Mouse (Mus musculus) heart, embryonic 14.5 days (tissue): ENCODE data around the gene Exoc6b. TPM values are rescaled to one million over a fixed set of nuclear protein-coding genes. Genes with fewer than 3 reads are reported as not detected.

Experiments
- ATAC-seq: fragments of 200-750 bp; cut with Nextera tagmentation; 2 replicates; pipeline ENCODE4 v1.8.0; 2017; ENCODE audit warnings: low read depth, moderate TSS enrichment; ENCODE audit not compliant: insufficient number of reproducible peaks, insufficient read depth, low FRiP score
- H3K27ac ChIP-seq, 2 experiments: fragments of 200-500 bp in 1 of 2; fragments of 300-500 bp in 1 of 2; sonication (generic) in 1 of 2; replicated peaks in 1 of 2; 2 replicates each; pipeline ENCODE4 v1.5.1; 2012 to 2014; ENCODE audit warnings: low read depth in 2 of 2, low read length in 2 of 2, control low read depth in 1 of 2, mild to moderate bottlenecking in 1 of 2, mixed read lengths in 1 of 2; ENCODE audit not compliant: control insufficient read depth in 1 of 2, insufficient read depth in 1 of 2
- H3K27me3 ChIP-seq: fragments of 300-500 bp; sonication (generic); 2 replicates; pipeline ENCODE4 v1.6.1; 2014; ENCODE audit warnings: mild to moderate bottlenecking, low read length, control low read depth; ENCODE audit not compliant: control insufficient read depth, insufficient read depth
- H3K36me3 ChIP-seq: fragments of 300-500 bp; sonication (generic); 2 replicates; pipeline ENCODE4 v1.6.1; 2014; ENCODE audit warnings: mild to moderate bottlenecking, control low read depth, low read length, mixed read lengths; ENCODE audit not compliant: control insufficient read depth, insufficient read depth
- H3K4me1 ChIP-seq, 2 experiments: fragments of 200-500 bp in 1 of 2; fragments of 300-500 bp in 1 of 2; sonication (generic) in 1 of 2; 2 replicates each; pipeline ENCODE4 v1.6.1; 2012 to 2014; ENCODE audit warnings: low read length in 2 of 2, control low read depth in 1 of 2, mixed read lengths in 1 of 2; ENCODE audit not compliant: control insufficient read depth in 2 of 2, insufficient read depth in 2 of 2
- H3K4me2 ChIP-seq: fragments of 300-500 bp; sonication (generic); 2 replicates; pipeline ENCODE4 v1.6.1; 2014; ENCODE audit warnings: mild to moderate bottlenecking, low read length
- H3K4me3 ChIP-seq, 2 experiments: fragments of 200-500 bp in 1 of 2; fragments of 300-500 bp in 1 of 2; sonication (generic) in 1 of 2; 2 replicates each; pipeline ENCODE4 v1.5.1; 2012 to 2014; ENCODE audit warnings: low read length in 2 of 2, mild to moderate bottlenecking in 2 of 2, control low read depth in 1 of 2, low read depth in 1 of 2, moderate library complexity in 1 of 2; ENCODE audit not compliant: control insufficient read depth in 1 of 2, insufficient read depth in 1 of 2
- H3K9ac ChIP-seq: fragments of 300-500 bp; sonication (generic); 2 replicates; pipeline ENCODE4 v1.6.1; 2014; ENCODE audit warnings: mild to moderate bottlenecking, low read length
- H3K9me3 ChIP-seq: fragments of 300-500 bp; sonication (generic); 2 replicates; pipeline ENCODE4 v1.6.1; 2016; ENCODE audit warnings: low read length, control low read depth; ENCODE audit not compliant: control insufficient read depth
- WGBS: fragments of 180-500 bp; shearing (Covaris S2); extraction: QIAGEN DNeasy Blood & Tissue Kit; methylation state at CpG from one replicate; pipeline ENCODE4 v1.1.7; 2014; 5-methylcytosine and 5-hydroxymethylcytosine counted together
- polyA plus RNA-seq: library from polyadenylated mRNA; unstranded; fragments of >200 nt; fragmentation: Nextera tagmentation; extraction: Ambion mirVana; gene quantifications from 2 replicates; pipeline ENCODE4 v1.2.1, GENCODE M21; 2014

The Exoc6b gene
- polyA plus RNA-seq, 1 experiment from 2014 or later: 21.2 TPM

DNA sequence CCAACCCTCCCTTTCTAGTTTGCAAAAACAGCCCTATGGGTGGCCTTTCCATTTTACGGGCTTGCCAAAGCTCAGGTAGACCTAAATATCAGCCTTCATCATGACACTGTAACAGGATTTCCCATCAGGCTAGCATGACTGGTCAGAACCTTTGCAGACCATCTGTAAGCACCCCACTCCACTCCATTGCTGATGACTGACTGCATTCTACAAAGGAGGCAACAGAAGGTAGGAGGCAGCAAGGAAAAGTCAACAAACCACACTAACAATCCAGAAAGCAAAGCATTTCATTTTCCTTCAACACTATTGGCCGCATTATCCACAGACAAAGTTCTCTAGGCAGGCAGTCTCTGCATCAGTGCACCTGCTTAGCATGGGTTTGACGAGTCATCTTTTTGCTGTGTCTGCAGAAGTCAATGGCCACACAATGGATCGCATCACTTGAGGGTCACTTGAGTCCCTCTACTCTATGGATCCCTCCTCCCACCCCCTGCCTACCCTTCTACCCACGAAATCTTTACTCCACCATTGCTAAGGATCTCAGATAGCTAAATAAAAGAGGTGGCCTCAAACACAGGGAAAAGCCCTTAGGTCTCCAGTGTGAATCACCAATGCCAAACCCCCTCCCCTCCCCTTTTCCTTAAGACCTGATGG, 323.0 kb downstream of the Exoc6b start:
- no peak overlapping the region for H3K27ac ChIP-seq
- no peaks in the 10 kb centered on the region for H3K4me1 ChIP-seq
- no peak for ATAC-seq
- H3K9ac ChIP-seq: no peak overlapping the region
- no peaks in the 10 kb centered on the region for H3K27me3 ChIP-seq
- H3K4me2 ChIP-seq: no peak overlapping the region
- 77% methylated on average over 5 of the region's 5 CpGs for WGBS
- no peaks in the 10 kb centered on the region for H3K36me3 ChIP-seq
- no peaks in the 10 kb centered on the region for H3K9me3 ChIP-seq
- no peak overlapping the region for H3K4me3 ChIP-seq

DNA sequence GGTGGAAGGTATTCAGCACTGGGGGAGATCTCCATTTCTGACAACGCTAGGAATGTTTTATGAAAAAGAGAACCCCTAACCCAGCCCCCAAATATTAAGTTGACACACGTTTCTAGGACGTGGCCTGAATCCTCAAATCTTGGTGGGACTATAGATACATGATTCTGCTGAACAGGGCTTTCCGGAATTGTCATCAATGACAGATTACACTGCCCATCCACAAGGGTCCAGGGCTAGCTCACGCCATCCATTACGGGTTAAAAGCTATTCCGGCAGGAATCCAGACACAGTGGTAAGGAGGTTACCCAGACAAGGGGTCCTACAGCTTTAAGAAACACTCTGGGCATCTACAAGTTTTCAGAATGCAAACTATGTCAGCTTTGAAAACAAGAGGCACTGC, 323.7 kb downstream of the Exoc6b start:
- no peaks in the 10 kb centered on the region for H3K4me1 ChIP-seq
- H3K4me3 ChIP-seq: no peak overlapping the region
- no peaks in the 10 kb centered on the region for H3K9me3 ChIP-seq
- 87% methylated on average over 7 of the region's 7 CpGs for WGBS
- no peaks in the 10 kb centered on the region for H3K36me3 ChIP-seq
- no peak for ATAC-seq
- H3K27me3 ChIP-seq: no peaks in the 10 kb centered on the region
- H3K9ac ChIP-seq: no peak overlapping the region
- H3K4me2 ChIP-seq: no peak overlapping the region
- no peak overlapping the region for H3K27ac ChIP-seq

DNA sequence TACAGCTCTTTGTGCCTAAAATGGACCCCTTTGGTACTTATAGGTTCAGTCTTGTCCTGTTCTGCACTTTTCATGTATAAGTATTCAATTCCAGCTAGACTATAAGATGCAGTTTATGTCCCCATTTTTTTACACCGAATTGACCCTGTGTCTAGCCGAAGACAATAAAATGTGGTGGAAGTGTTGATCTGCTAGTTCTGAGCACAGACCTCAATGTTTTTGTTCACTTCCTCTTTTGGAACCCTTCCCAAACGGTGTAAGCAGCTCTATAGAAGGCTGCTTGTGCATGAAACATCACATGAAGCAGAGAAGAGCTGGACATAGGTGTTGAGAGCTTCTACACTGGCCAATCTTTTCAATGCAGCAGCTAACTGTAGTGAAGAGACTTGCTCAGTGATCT, 327.1 kb downstream of the Exoc6b start:
- Histone ChIP-seq H3K27me3 (no peaks in the 10 kb centered on the region), H3K4me1 (no peaks in the 10 kb centered on the region), H3K9ac (no peak overlapping the region), H3K4me3 (no peak overlapping the region), H3K36me3 (no peaks in the 10 kb centered on the region), H3K9me3 (no peaks in the 10 kb centered on the region), H3K27ac (no peak overlapping the region), H3K4me2 (no peak overlapping the region)
- no peak for ATAC-seq
- 61% methylated on average over 3 of the region's 3 CpGs for WGBS

DNA sequence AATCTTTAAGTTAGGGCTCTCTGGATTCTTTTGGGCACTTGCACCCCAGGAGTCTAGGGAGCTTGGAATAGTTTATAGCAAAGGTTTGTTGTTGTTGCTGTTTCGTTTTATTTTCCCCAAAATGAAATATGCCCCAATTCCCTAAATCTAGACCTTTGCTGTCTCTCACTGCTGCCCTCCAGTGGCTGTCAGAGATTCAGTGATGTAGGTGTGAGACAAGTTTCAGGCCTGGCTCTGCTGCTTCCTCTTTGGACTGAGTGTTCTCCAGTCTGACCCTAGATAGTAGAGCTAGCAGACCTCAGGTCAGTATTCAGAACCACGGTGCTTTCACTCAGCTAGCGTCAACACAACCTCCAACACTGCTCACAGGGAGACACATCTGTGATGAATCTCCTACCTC, 332.4 kb downstream of the Exoc6b start:
- ATAC-seq: no peak
- no peak overlapping the region for H3K4me2 ChIP-seq
- no peak overlapping the region for H3K4me3 ChIP-seq
- H3K27me3 ChIP-seq: no peaks in the 10 kb centered on the region
- no peak overlapping the region for H3K27ac ChIP-seq
- H3K9me3 ChIP-seq: no peaks in the 10 kb centered on the region
- H3K4me1 ChIP-seq: no peaks in the 10 kb centered on the region
- WGBS: 51% methylated on average over 3 of the region's 3 CpGs
- no peak overlapping the region for H3K9ac ChIP-seq
- H3K36me3 ChIP-seq: no peaks in the 10 kb centered on the region

DNA sequence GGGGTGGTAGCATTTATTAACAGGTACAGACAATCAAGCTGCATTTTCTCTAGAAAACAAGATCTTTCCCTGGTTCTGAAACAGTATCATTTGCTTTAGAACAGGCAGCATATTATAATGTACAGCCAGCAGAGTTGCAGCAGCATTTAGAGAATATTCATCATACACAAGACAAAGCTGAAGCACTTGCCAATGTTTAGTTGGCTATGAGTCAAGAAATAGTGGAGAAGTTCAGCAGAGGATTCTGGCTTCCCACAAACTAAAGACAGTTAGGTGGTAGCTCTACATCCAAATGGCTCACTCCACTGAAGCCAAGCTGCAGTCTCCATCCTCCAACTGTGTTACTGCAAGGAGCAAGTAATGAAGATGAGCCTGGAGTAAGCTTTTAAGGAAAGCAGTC, 342.4 kb downstream of the Exoc6b start:
- no peaks in the 10 kb centered on the region for H3K36me3 ChIP-seq
- no peaks in the 10 kb centered on the region for H3K4me1 ChIP-seq
- no peak overlapping the region for H3K9ac ChIP-seq
- ATAC-seq: no peak
- H3K4me3 ChIP-seq: no peak overlapping the region
- H3K9me3 ChIP-seq: peaks cover 8% of the 10 kb centered on the region
- H3K27ac ChIP-seq: no peak overlapping the region
- no peaks in the 10 kb centered on the region for H3K27me3 ChIP-seq
- H3K4me2 ChIP-seq: no peak overlapping the region

DNA sequence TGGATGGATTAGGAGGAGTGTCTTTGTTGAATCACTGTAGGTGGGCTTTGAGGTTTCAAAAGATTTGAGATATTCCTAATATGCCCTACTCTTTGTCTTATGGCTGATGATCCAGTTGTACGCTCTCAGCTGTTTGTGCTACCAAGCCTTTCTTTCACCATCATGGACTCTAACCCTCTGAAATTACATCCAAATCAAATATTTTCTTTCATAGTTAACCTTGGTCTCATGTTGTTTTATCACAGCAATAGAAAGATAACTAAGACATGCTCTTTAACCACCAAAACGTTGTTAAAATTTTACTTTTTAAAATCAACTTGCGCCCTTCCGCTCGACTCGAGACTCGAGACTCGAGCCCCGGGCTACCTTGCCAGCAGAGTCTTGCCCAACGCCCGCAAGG, 356.1 kb downstream of the Exoc6b start:
- 90% methylated on average over 11 of the region's 11 CpGs for WGBS
- no peaks in the 10 kb centered on the region for H3K9me3 ChIP-seq
- no peaks in the 10 kb centered on the region for H3K27me3 ChIP-seq
- ATAC-seq: no peak
- H3K4me1 ChIP-seq: no peaks in the 10 kb centered on the region
- H3K4me3 ChIP-seq: no peak overlapping the region
- H3K9ac ChIP-seq: no peak overlapping the region
- no peak overlapping the region for H3K4me2 ChIP-seq
- H3K36me3 ChIP-seq: no peaks in the 10 kb centered on the region
- no peak overlapping the region for H3K27ac ChIP-seq

DNA sequence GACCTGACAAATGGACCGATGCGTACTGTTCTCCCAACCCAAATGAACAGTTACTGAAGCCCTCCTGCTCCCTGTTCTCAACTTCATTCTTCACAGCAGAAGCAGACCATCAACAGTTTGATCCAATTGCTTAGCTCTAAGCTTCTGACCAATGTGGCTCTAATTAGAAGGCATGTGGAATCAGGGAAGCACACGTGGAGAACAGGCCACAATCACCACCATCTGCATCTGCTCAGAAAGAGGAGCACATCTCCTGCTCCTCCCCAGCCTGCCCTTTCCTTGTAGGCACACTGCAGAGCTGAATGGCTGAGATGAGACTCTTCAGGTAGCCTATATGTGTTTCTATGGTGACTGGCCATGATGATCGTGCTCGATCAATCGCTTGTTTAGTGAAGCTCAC, 358.5 kb downstream of the Exoc6b start:
- H3K27ac ChIP-seq: no peak overlapping the region
- no peaks in the 10 kb centered on the region for H3K4me1 ChIP-seq
- ATAC-seq: no peak
- 87% methylated on average over 6 of the region's 6 CpGs for WGBS
- H3K4me3 ChIP-seq: no peak overlapping the region
- no peaks in the 10 kb centered on the region for H3K36me3 ChIP-seq
- H3K27me3 ChIP-seq: no peaks in the 10 kb centered on the region
- H3K9me3 ChIP-seq: no peaks in the 10 kb centered on the region
- no peak overlapping the region for H3K4me2 ChIP-seq
- H3K9ac ChIP-seq: no peak overlapping the region

DNA sequence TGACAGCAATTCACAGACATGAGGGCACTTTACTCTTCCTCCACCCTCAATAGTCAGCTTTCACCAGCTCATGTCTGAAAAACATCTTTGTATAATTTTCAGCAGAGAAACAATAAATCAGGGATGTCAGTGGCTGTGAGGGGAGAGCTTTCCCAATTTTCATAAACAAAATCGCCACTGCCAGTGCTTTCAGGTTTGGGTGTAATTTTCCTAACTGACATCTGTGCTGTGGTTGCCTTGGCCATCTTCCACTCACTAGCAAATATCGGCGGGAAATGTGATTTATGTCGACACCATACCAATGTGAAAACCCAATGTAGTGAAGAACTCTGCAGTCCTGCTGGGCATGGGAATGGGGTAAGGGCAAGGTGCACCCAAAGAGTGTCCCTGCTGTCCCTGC, 360.7 kb downstream of the Exoc6b start:
- Histone ChIP-seq H3K4me3 (no peak overlapping the region), H3K4me2 (no peak overlapping the region), H3K9me3 (no peaks in the 10 kb centered on the region), H3K27ac (no peak overlapping the region), H3K9ac (no peak overlapping the region), H3K4me1 (no peaks in the 10 kb centered on the region), H3K36me3 (no peaks in the 10 kb centered on the region), H3K27me3 (no peaks in the 10 kb centered on the region)
- no peak for ATAC-seq
- WGBS: 79% methylated on average over 4 of the region's 4 CpGs
